Mouse (Mus musculus) lung, adult 18-20 months (tissue): ENCODE measurements around the gene Racgap1.

Experiments
- DNase-seq, 2 experiments: peaks; one replicate each; pipeline ENCODE4 v3.0.0; 2022; ENCODE audit warnings: mixed read lengths in 2 of 2

Gene Racgap1

DNA sequence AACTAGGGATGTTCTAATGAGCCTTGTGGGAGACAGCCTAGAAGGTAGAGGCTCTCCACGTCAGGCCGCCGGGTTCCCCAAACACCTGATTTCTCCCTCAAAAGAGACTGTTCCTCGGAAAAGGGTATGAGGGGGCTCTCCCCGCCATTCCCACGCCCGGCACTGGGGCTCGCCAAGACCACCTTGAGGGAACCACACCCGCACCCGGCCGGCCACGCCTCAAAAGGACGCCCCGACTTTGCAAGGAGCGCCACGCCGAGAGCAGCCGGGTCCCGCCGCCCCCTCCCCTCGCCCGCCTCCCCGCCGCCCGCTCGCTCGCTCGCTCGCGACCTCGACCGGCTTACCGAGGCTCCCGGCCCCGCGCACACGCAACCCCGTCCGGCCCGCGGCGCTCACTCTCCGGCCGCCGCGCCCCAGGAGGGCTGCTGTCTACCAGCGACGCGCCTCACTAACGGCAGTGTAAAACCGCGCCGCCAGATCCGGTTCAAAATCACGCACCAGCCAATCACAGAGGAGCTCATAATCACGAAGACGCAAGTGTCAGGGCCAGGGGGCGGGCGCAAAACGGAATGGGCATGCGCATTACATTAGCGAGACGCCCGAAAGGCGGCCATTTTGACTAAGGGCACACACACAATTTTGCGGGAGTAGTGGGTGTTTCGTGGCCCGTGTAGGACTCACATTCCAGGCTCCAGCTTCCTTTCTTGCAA lies at the start of gene Racgap1:
Racgap1 (minus strand) TSS at position 494 of the 710 bp plus-strand sequence.
- DNase-seq: peak; percentile 97

DNA sequence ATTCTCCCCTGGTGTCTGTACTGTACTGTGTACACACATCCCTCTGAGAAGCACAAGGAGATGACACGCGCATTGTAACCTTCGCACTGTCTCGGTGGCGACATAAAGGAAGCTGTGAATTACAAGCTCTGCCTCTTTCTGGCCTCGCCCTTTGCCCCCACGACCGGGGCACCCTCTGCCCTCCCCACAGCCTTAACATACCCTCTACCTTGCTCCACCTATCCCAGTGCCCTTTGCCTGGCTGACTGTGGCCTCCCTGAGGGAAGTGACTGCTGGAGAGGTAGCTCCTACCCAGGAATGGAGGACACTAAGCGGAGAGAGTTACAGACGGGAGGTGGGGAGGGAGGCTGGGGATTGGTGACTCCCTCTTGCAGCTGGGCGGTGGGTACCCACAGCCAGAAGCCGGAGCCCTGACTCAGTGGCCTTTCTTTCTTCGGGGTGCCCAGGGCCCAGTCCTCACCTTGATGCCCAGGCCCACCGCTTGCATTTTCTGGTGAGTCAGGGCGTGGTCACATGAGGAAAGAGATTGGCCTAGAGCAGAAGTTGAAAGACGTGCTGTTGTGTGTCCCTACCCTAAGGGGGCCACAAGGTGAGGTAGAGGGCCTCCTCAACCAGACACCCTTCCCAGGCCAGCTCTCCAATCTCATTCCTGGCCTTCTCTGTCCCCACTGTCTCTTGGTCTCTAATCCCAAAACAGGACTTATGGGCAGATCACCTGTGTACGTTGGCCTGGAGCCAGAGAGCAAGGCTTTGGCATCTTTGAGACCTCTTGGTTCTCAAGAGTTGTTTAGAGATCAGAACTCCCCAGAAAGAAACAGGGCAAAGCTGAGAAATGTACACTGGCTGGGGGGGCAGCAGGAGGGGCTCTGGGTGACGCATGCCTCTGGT lies 49.0 kb upstream of the Racgap1 start:
- DNase-seq: no peak

DNA sequence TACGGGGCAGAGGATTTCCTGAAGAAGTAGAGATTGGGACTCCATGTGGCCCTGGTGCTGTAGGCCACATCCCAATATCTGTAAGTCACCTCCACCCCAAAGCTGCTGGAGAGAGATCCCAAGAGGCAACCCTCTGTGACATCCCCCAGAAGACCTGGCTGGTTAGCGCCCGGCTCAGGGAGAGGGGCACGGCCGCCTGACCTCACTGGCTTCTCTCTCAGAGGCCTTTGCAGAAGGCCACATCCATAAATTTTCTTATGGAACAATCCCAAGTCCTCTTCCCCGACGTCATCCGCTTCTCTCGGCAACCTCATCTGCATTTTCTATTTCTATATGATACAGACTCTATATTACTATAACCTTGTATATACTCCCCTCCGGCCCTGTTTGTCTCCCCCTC lies 48.3 kb upstream of the Racgap1 start:
- no peak for DNase-seq

DNA sequence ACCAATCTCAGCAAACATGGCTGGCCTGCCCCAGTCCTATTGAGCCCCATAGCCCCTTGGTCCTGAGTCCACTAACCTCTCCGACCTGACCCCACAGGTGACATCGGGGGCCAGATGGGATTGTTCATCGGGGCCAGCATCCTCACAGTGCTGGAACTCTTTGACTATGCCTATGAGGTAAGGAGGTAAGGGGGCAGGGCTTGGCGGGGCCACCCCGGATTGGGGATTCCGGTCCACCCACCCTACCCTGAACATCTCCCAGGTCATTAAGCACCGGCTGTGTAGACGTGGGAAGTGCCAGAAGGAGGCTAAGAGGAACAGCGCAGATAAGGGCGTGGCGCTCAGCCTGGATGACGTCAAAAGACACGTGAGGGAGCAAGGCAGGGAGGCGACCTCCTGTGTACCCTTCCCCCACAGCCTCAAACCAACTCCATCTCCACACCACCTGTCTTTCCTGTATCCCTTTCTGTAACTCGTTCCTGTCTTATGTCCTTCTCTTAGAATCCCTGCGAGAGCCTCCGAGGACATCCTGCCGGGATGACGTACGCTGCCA lies 47.2 kb upstream of the Racgap1 start:
- DNase-seq: peak in 1 of 2 experiments; percentile 53

DNA sequence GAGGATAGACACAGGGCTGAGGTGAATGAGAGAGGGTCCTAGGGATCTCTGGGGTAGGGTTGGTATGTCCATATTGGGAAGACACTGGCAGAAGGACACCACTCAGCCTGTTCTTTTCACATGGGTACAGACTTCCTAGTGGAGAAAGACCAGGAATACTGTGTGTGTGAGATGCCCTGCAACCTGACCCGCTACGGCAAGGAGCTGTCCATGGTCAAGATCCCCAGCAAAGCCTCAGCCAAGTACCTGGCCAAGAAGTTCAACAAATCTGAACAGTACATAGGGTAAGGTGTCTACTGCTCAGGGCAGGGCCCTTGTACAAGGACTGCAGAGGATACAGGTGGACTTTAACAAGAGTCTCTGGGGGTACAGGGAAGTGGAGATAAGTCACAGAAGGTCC lies 45.9 kb upstream of the Racgap1 start:
- no peak for DNase-seq

DNA sequence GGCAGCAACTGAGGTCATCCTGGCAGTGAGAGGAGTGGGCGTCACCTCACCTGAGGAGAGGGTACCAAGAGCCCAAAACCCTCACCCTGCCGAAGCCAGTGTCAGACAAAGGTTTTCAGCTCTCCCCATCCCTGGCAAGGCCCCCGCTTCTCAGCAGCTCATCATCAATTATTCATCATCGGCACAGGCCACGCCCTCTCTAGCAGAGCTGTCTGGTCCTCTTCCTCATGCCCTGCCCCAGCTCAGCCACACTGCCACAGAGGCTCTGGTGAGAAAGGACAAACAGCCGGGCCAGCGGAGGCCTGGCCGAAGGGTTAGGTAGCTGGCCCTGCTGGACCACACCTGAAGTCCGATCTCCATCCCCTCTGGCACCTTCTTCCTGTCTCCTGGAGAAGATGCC lies 40.5 kb upstream of the Racgap1 start:
- DNase-seq: no peak

DNA sequence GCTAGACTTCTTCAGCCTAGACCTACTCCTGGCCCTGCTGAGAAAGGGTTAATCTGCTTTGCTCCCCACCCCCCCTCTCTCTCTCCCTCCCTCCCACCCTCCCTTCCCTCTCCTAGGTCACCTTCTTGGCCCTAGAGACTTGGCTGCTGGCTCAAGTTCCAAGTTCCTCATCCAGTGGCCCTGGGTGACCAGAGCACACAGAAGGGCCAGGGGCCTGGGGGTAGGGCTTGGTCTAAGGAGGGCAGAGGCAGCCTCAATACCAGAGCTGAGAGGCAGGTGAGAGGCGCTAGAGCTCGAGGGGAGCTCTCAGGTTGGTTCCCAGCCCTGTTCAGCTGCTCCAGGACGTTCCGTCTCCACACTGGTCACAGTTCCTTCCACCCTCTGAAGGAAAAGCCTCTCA lies 39.5 kb upstream of the Racgap1 start:
- no peak for DNase-seq

DNA sequence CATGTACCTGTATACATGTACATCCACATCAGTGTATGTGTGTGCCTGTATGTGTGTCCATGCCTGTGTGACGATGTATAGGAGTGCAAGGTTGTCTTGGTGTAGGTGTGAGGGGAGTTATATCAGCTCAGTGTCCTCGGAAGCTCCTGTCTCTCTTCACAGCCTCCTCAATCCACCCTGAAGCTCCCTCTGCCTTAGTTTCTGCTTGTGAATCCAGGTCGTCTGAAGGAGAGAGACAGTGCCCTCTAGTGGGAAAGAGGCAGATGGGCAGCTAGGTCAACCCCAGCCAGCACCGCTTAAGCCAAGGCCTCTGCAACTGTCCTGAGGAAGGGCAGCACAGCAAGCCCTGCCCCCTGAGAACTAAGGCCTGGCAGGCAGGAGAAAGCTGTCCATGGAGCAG lies 37.3 kb upstream of the Racgap1 start:
- DNase-seq: peak in 1 of 2 experiments; percentile 64

DNA sequence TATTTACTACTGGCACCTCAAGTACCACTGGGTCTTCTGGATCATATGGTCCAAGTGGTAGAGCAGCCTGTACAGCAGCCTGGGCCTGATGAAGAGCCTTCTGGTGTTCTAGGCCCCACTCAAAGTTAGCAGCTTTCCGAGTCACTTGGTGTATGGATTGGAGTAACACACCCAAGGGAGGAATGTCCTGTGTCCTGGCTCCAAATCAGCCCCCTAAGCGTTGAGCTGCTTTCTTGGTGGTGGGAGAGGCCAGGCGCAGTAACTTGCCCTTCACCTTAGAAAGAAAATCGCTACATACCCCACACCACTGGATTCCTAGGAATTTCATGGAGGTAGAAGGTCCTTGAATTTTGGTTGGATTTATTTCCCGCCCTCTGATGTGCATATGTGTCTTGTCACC lies 32.7 kb upstream of the Racgap1 start:
- DNase-seq: no peak

DNA sequence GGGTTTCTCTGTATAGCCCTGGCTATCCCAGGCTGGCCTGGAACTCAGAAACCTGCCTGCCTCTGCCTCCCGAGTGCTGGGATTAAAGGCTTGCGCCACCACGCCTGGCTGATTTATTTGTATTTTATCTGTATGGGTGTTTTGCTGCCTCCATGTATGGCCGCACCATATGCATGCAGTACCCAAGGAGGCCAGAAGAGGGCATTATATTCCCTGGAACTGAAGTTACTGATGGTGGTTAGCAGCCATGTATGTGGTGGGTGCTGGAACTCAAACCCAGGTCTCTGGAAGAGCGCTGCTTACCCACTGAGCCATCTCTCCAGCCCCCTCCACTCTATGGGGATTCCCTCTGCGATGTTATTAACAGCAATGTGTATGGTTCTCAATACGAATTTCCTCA lies 31.4 kb upstream of the Racgap1 start:
- no peak for DNase-seq

DNA sequence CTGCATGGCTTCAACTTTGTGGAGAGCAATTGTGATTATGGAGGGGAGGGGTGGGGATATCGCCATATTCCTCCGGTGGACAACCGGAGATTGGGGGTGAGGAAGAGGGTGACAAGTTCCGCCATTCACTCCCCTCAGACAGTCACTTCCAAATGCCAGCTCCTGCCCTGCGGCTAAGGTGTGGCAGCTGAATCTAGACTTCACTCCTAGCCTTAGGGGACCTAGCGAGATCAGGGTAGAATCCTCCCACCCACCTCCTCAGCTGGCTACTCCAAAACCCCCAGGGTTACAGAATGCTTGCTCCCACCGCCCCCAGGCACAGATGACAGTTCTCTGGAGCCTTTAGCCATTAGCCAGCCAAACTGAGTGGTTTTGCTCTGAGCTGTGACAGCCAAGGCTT lies 27.6 kb upstream of the Racgap1 start:
- no peak for DNase-seq

DNA sequence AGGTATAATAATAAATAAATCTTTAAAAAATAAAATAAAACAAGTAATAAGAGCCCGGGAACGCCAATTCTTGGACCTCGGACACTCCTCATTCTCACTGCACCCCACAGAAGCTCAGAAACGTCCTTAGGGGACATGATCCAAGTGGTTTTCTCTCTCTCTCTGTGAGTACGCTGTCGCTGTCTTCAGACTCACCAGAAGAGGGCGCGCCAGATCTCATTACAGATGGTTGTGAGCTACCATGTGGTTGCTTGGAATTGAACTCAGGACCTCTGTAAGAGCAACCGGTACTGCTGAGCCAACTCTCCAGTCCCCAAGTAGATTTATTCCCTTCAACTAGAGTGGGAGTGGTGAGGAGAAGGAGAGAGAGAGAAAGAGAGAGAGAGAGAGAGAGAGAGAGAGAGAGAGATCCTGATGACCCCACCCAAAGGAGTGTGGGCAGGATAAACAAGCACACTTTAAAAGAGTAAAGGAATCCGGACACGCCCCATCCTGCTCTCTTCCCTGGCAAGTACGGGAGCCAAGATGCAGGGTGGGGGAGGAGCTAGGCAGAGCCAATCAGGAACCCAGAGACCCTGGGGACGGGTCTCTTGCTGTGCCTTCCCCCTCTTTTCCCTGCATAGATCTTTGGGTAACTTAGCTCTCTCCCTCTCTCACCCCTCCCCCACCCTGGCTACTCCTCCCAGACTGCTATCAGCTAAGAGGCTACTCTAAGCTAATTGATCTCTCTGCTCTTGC lies 26.8 kb upstream of the Racgap1 start:
- peak in 1 of 2 experiments; percentile 48 for DNase-seq

DNA sequence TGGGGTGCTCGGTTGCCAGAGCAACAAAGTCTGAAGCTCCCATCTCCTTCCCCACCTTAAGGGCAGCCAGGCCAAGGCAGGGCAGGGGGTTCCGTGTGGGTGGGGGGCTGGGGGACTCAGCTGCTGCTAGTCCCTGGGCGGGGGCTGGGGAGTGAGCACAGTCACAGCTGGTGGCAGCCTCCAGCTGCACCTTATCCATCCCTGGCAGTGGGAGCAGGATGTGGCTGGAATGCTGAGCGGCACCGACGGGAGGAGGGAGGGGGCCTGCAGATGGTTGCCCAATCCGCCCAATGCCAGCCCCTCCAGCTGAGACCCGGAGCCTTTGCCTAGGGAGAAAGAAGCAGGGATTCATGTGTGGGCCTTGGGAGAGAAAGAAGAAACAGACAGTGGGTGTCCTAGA lies 25.6 kb upstream of the Racgap1 start:
- DNase-seq: no peak

DNA sequence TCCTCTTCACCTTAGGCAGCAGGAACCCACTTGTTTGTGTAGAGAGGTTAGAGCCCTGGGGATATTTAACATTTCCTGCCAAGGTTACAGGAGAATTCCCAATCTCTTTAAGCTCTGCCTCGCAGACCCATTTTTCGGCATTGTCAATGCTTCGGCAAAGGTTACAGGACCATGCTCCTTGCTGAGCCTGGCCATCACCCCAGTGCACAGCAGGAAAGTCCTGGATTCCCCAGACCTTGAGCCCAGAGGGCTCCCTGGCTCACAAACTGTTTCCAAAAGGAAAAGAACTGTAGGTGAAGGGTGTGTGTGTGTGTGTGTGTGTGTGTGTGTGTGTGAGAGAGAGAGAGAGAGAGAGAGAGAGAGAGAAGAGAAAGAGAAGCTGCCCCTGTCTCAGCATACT lies 23.4 kb upstream of the Racgap1 start:
- DNase-seq: no peak

DNA sequence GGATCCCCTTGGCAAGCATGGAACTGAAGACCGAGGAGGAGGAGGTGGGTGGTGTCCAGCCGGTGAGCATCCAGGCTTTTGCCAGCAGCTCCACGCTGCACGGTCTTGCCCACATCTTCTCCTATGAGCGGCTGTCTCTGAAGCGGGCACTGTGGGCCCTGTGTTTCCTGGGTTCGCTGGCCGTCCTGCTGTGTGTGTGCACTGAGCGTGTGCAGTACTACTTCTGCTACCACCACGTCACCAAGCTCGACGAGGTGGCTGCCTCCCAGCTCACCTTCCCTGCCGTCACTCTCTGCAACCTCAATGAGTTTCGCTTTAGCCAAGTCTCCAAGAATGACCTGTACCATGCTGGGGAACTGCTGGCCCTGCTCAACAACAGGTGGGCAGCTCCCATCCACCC lies 20.3 kb upstream of the Racgap1 start:
- DNase-seq: no peak

DNA sequence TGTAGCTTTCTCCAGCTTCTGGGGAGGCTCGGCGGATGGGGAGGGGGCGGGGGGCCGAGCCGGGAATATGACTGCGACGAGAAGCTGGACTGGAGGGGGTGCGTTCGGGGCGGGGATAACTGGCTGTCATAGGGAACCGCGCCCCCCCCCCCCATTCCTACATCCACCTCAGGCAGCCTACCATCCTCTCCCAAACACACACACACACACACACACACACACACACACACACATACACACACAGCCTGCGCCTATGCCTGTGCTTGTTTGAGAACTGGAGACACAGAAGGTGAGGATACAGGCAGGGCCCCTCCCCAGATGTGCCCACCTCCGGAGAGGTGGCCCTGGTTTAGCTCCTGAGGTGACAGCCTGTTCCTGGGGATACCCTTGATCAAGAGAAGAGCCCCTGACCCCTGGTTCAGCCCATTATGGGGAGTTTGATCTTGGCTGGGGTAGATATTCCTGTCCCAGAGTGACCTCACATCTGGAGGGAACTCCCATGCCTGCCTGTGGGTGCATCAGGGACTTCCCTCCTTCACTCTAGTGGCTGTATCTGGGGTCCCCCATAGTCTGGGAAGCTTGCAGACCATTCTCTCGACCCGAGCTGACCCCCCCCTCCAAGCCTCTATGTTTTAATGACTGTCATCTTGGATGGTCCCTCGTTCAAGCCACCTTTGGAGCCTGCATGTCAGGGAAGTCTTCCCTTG lies 19.7 kb upstream of the Racgap1 start:
- DNase-seq: no peak

DNA sequence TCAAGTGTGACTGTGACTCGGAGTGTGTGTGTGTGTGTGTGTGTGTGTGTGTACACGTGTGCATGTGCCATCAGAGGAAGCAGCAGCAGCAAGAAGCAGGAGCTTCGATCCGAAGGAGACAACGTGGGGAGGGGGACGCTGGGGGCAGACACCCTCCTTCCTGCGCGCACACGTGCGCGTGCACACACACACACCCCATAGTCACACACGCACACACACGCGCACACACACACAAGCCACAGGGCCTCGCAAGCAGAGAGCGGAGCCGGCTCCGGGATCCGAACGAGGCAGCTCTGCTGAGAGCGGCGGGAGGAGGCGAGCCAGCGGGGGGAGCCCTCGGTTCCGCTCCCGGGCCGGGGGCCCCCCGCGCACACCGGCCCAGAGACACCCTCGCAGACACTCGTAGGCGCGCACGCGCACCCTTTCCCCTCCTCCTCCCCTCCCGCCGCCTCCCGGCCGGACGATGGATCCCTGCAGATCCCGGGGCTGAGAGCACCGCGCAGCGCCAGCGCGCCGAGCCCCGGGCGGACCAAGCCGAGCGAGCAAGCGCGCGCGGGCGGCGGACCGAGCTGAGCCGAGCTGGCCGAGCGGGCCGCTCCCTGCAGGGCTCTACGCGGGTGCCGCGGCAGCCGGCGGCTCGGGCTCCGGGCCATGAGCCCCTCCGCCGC lies 18.8 kb upstream of the Racgap1 start, which contains the start of gene Asic1:
Asic1 (plus strand) TSS at position 215 of the 668 bp plus-strand sequence.
- DNase-seq: peak; percentile 53 to 67

DNA sequence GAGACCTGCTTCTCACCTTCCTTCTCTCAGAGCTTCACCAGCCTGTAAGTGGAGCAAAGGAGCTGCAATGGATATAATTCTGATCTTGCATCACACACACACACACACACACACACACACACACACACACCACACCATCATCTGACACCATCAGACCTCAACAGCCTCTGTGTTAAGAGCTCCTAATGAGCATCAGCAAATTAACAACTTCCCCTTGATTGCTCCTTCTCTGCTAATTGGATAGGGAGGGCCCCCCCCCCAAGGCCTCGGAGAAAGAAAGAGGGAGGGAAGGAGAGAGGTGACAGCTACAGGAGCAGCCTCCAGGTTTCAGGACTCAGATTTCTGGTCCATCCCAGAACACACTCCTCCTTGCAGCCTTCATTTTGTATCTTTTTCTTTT lies 17.9 kb upstream of the Racgap1 start:
- no peak for DNase-seq

DNA sequence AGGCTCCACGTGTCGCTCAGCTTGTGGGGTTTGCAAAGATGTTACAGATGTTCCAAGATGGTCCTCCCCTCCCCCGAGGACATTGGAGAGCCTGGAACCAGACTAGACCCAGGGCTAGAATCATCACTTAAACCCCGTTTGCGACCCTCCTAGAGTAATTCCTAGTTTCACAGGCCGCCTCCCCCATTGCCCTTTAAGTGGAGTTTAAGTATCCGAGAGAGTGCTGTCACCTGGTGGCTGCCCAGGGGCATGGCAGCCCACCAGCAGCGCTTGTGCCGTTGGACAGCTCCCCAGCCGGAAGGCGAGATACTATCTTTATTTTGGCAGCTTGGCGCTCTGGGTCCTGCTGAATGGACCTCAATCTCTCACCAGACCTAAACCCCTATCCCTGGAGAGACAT lies 17.4 kb upstream of the Racgap1 start:
- peak; percentile 68 to 75 for DNase-seq

DNA sequence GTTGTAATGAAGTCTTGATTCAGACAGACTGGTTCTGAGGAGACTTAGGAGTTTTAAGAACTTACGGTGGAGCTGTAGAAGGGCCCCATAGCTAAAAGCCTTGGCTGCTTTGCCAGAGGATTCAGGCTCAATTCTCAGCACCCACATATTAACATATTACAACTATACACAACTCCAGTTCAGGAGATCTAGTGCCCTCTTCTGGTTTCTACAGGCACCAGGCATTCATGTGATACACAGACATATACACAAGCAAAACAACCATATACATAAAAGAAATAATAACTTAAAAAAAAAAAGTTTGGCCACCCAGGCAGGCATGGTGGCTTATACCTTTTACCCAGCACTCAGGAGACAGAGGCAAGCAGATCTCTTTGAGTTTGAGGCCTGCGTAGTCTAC lies 16.1 kb upstream of the Racgap1 start:
- DNase-seq: no peak

DNA sequence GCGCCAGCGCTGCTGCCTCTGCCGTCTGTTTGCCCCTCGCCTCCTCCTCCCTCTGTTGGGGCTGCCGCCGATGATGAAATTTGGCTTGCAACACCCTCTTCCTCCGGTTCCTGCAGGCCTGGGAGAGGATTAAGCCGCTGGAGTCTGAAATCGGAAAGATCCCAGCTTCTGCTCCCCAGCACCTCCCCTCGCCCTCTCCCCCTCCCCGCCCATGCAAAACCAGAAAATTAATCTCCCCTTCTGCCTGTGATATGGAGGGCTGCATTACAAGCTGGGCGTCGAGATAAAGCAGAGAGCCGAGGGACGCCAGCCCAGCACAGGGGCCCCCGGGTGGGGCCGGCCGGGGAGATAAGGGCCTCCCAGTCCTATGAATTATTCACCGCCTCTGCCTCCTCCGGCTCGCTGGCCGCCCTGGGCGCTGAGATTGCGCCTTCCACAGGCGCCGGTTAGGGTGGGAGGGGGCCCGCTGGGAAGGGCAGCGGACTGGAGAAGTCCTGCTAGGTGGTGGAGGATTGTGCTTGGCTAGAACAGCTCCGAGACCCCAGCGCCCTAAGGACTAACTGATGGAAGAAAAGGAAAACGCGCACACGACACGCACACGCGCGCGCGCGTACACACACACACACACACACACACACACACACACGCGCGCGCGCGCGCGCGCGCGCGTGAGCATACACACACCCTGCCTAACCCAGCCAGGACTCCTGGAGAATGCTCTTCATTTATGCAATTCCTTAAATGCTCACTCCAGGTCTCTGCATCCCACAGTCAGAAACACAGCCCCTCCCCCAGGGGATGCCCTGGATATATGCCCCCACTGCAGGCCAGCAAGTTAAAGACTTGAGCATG lies 13.4 kb upstream of the Racgap1 start:
- DNase-seq: peak; percentile 74 to 83
